Mouse (Mus musculus) hindbrain, postnatal 0 days (tissue): ENCODE data around the gene Nos1ap. TPM values are rescaled to one million over a fixed set of nuclear protein-coding genes. Genes with fewer than 3 reads are reported as not detected.

ENCODE experiments used
- ATAC-seq: fragments of 200-750 bp; cut with Nextera tagmentation; 2 replicates; pipeline ENCODE4 v1.8.0; 2017; ENCODE audit warnings: mild to moderate bottlenecking, moderate TSS enrichment, moderate library complexity
- DNase-seq: peaks from one replicate; pipeline ENCODE4 v3.0.0-alpha.2; 2015; ENCODE audit warnings: low spot score
- H3K27ac ChIP-seq: fragments of 300-500 bp; sonication (generic); 2 replicates; pipeline ENCODE4 v1.5.1; 2014; ENCODE audit warnings: mild to moderate bottlenecking
- H3K27me3 ChIP-seq: fragments of 300-500 bp; sonication (generic); 2 replicates; pipeline ENCODE4 v1.6.1; 2014; ENCODE audit warnings: low read length, mixed read lengths; ENCODE audit not compliant: insufficient read depth
- H3K36me3 ChIP-seq: fragments of 300-500 bp; sonication (generic); 2 replicates; pipeline ENCODE4 v1.6.1; 2014; ENCODE audit warnings: low read length, mixed read lengths; ENCODE audit not compliant: insufficient read depth
- H3K4me1 ChIP-seq: fragments of 300-500 bp; sonication (generic); 2 replicates; pipeline ENCODE4 v1.6.1; 2014; ENCODE audit warnings: antibody characterized with exemption, low read length, mixed read lengths; ENCODE audit not compliant: insufficient read depth
- H3K4me2 ChIP-seq: fragments of 300-500 bp; sonication (generic); 2 replicates; pipeline ENCODE4 v1.6.1; 2014; ENCODE audit warnings: low read depth, mild to moderate bottlenecking, low read length, moderate library complexity, mixed read lengths
- H3K4me3 ChIP-seq: fragments of 300-500 bp; sonication (generic); 2 replicates; pipeline ENCODE4 v1.5.1; 2014; ENCODE audit warnings: low read length
- H3K9ac ChIP-seq: fragments of 300-500 bp; sonication (generic); replicated peaks from 2 replicates; pipeline ENCODE4 v1.6.1; 2014; ENCODE audit warnings: mild to moderate bottlenecking, low read length, moderate library complexity, mixed read lengths
- H3K9me3 ChIP-seq: fragments of 300-500 bp; sonication (generic); 2 replicates; pipeline ENCODE4 v1.6.1; 2016; ENCODE audit warnings: low read length, mixed read lengths
- CTCF ChIP-seq: IDR thresholded peaks from 2 replicates; pipeline ENCODE4 v1.5.1; 2016; ENCODE audit warnings: antibody characterized with exemption, control low read depth, low read depth
- WGBS: fragments of 180-500 bp; shearing (Covaris S2); extraction: QIAGEN DNeasy Blood & Tissue Kit; methylation state at CpG from one replicate; pipeline ENCODE4 v1.1.7; 2014; 5-methylcytosine and 5-hydroxymethylcytosine counted together
- polyA plus RNA-seq: library from polyadenylated mRNA; unstranded; fragments of >200 nt; fragmentation: Nextera tagmentation; extraction: Ambion mirVana; gene quantifications from 2 replicates; pipeline ENCODE4 v1.2.1, GENCODE M21; 2015
- total RNA-seq: library from RNA; depleted of rRNA; stranded (reverse); fragments of >200 nt; gene quantifications from 2 replicates; pipeline ENCODE4 v1.2.3, GENCODE M21; 2014; rRNA removed

Gene Nos1ap
- total and polyA plus RNA-seq, 2 experiments from 2014 or later = 10.1 to 12.4 TPM

GRCm38 (mm10) chr1:170277016-170277415 is 312.6 kb downstream of the Nos1ap start, which contains the start of gene Sh2d1b1:
Gene Sh2d1b1, plus strand, starts transcription at chr1:170277320.
- Histone ChIP-seq H3K36me3 (no peaks in the 10 kb centered on the region), H3K27me3 (no peaks in the 10 kb centered on the region), H3K4me2 (no peak within 1 kb of the TSS), H3K4me3 (no peak within 1 kb of the TSS), H3K9me3 (peaks cover 3% of the 10 kb centered on the region; the same call in 1 of the 2 replicates), H3K4me1 (no peaks in the 10 kb centered on the region), H3K9ac (no peak within 1 kb of the TSS), H3K27ac (no peak within 1 kb of the TSS)
- ATAC-seq = no peak
- no peak for DNase-seq
- TF ChIP-seq CTCF = no peak
- 81% methylated on average over 2 of the region's 3 CpGs for WGBS

DNA sequence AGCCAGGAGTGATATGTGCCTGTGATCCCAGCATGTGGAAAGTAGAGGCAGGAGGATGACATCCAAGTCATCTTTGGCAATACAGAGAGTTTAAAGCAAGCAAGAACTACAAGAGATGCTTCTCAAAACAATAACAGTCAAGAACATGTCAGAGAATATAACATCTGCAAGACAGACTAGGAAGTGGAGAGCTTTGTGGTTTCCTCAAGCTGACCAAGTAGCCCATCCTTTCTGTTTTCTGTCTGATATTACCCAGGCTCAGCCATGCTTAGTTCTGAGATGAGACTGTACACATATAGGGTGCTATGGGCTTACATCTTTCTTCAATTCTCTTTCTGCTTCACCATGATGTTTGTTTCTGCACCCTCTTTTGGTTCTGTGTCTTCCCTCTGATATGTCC is 316.4 kb downstream of the Nos1ap start:
- H3K4me2 ChIP-seq = no peak overlapping the region
- H3K27ac ChIP-seq = no peak overlapping the region
- H3K4me3 ChIP-seq = no peak overlapping the region
- no peaks in the 10 kb centered on the region for H3K4me1 ChIP-seq
- H3K9me3 ChIP-seq = peaks cover 3% of the 10 kb centered on the region; the same call in 1 of the 2 replicates
- H3K36me3 ChIP-seq = no peaks in the 10 kb centered on the region
- DNase-seq = no peak
- no peak for TF ChIP-seq CTCF
- no peak for ATAC-seq
- no peaks in the 10 kb centered on the region for H3K27me3 ChIP-seq
- no peak overlapping the region for H3K9ac ChIP-seq

DNA sequence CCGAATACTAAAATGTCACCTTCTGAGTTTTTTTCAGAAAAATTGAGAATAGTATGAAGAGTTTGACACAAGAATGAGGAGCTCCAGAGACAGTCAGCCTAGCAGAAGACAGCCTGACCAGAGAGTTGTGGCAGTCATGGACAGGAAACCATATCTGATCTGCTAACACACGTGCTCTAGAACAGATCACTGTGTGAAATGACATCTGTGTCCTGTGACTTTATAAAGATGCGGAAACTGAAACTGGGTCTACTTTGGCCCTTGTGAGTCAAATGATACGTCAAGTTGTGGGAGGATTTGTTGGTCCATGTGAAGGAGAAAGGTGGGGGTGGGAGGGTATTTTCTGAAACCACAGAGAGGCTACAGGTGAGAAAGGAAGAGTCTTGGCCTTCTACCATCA is 319.0 kb downstream of the Nos1ap start:
- no peaks in the 10 kb centered on the region for H3K36me3 ChIP-seq
- H3K9me3 ChIP-seq = peaks cover 3% of the 10 kb centered on the region; the same call in 1 of the 2 replicates
- DNase-seq (no peak), ATAC-seq (no peak)
- no peak overlapping the region for H3K4me2 ChIP-seq
- 90% methylated on average over 4 of the region's 4 CpGs for WGBS
- TF ChIP-seq CTCF = no peak
- H3K4me1 ChIP-seq = no peaks in the 10 kb centered on the region
- no peak overlapping the region for H3K9ac ChIP-seq
- H3K4me3 ChIP-seq = no peak overlapping the region
- no peaks in the 10 kb centered on the region for H3K27me3 ChIP-seq
- no peak overlapping the region for H3K27ac ChIP-seq

DNA sequence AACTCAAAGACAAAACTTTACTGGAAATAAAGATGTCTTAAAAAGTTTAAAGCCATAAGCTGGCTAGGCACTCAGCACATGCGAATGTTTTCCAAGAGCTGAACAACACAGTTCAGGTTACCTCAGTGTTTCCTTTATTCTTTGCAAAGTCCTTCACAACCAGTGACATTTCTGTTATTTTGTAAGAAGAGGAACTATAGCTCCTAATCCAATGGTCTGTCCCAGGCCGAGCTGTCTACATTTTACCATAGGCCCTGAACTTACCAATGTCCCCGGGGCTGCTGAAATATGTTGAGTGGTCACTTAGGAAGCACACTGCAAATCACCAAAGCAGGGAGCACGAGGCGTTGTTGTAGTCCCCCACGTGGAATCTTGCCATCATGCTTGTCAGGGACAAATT is 319.4 kb downstream of the Nos1ap start:
- Histone ChIP-seq H3K36me3 (no peaks in the 10 kb centered on the region), H3K27me3 (no peaks in the 10 kb centered on the region), H3K4me3 (no peak overlapping the region), H3K9ac (no peak overlapping the region), H3K9me3 (no peaks in the 10 kb centered on the region), H3K4me1 (no peaks in the 10 kb centered on the region), H3K4me2 (no peak overlapping the region), H3K27ac (no peak overlapping the region)
- DNase-seq (no peak), ATAC-seq (no peak)
- no peak for TF ChIP-seq CTCF
- WGBS = 83% methylated on average over 6 of the region's 6 CpGs

DNA sequence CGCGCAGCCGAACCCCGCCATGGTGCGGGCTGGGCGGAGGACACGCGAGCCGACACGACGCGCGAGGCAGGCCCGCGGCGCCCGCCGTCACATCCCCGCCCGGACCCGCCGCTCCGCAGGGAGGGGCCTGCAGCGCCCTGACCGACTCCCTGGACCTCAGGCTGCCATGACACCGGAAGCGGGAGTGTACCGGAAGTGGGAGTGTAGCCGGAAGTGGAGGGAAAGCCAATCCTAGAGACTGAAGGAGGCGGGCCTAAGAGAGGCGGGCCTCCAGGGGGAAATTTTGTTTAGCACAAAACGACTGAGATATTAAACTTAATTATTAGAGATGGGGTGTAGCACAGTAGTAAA is 334.1 kb downstream of the Nos1ap start:
- Histone ChIP-seq H3K4me3 (peak overlapping the region; percentile 71), H3K36me3 (no peaks in the 10 kb centered on the region), H3K27ac (peak overlapping the region; percentile 62; the same call in 1 of the 2 replicates), H3K9me3 (no peaks in the 10 kb centered on the region), H3K4me2 (peak overlapping the region; percentile 78), H3K9ac (peak overlapping the region; percentile 72), H3K4me1 (no peaks in the 10 kb centered on the region), H3K27me3 (no peaks in the 10 kb centered on the region)
- DNase-seq (peak; percentile 93), ATAC-seq (peak; percentile 100)
- 10% methylated on average over 31 of the region's 32 CpGs for WGBS
- TF ChIP-seq CTCF = no peak

DNA sequence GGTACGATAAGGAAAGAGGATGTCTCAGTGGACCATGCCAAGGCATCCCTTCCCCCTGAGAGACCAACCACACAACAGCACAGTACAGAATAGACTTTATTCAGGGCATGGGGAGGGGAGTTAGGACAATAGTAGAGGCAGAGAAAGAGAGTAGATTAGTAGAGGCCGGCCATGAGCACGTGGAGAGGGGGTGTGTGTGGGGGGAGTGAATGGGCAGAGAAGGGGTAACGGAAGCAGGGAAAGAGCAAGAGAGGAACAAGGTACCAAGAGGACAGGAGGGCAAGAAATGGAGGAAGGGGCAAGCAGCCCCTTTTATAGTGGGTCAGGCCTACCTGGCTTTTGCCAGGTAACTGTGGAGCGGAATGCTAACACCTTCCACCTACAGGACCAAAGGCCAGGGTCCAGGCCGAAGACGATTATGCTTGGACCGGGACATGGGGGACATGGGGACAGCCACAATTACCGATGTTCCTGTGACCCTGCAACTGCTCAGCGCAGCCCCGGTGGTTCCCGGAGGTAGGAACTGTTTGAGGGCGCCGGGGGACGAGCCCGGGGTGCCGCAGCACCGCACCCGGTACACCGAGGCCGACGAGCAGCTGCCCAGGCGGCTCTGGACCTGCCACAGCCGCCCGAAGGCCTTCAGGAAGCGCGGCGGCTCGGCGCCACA is 334.6 kb downstream of the Nos1ap start:
- no peaks in the 10 kb centered on the region for H3K9me3 ChIP-seq
- no peaks in the 10 kb centered on the region for H3K4me1 ChIP-seq
- DNase-seq (no peak), ATAC-seq (peak; percentile 92)
- no peak for TF ChIP-seq CTCF
- WGBS = 29% methylated on average over 30 of the region's 30 CpGs
- peak overlapping the region; percentile 72 for H3K9ac ChIP-seq
- H3K4me2 ChIP-seq = peak overlapping the region; percentile 78
- no peaks in the 10 kb centered on the region for H3K27me3 ChIP-seq
- no peaks in the 10 kb centered on the region for H3K36me3 ChIP-seq
- H3K4me3 ChIP-seq = peak overlapping the region; percentile 71
- peak overlapping the region; percentile 62; the same call in 1 of the 2 replicates for H3K27ac ChIP-seq

Other genes with a start within 250 kb of the Nos1ap start
- 7.1 and 7.3 TPM in 2 replicates for gene Olfml2b, start 54.7 kb upstream of the Nos1ap start, total RNA-seq
- 2.7 and 3.9 TPM in 2 replicates for gene Olfml2b, start 54.7 kb upstream of the Nos1ap start, polyA plus RNA-seq